Mouse (Mus musculus) cortical plate, adult 2 months (tissue): ENCODE data around the gene Ust.

Source experiments
- CTCF ChIP-seq: fragments of 200-500 bp; IDR thresholded peaks from 2 replicates; pipeline ENCODE4 v1.5.1; 2011; ENCODE audit warnings: mild to moderate bottlenecking, control low read depth, low read length; ENCODE audit not compliant: insufficient read depth; ENCODE audit errors: extremely low read depth
- POLR2A ChIP-seq: fragments of 200-500 bp; IDR thresholded peaks from 2 replicates; pipeline ENCODE4 v1.6.1; 2011; ENCODE audit warnings: mild to moderate bottlenecking, low read length, control low read depth; ENCODE audit not compliant: insufficient read depth; ENCODE audit errors: extremely low read depth

GRCm38 (mm10) chr10:8216946-8217345 is 301.7 kb downstream of the Ust start:
- TF ChIP-seq POLR2A (no peak), CTCF (no peak)
